Mouse (Mus musculus): ENCODE measurements at regions not wholly inside any gene's neighbourhood (a gene's known extent, or its start where the extent isn't known, plus 50 kb on each side); places are given as distances from the start of the nearest gene placed in this dataset.

GRCm38 (mm10) chr10:35328319-35328862, 383.3 kb downstream of the Amd2 start:
- DNase-seq (ENCODE audit: low spot score) = peak; percentile 6

DNA sequence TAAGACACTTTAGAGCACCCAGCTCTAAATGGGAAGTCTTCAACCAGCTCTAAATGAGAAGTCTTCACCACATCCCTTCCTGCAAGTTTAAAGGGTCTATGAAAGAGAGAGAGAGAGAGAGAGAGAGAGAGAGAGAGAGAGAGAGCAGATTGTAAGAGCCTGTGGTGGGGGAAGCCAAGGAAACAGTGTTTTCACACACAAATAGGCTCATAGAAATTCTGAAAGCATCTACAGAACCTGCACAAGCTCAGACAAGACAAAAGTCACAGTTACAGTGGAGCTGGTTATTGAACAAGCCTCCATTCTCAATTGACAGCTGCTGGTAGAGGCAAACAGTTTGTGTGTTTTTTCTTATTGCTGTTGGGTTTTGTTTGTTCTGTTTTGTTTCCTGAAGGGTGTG, 412.9 kb downstream of the Amd2 start:
- no peak for DNase-seq (ENCODE audit: low spot score)

DNA sequence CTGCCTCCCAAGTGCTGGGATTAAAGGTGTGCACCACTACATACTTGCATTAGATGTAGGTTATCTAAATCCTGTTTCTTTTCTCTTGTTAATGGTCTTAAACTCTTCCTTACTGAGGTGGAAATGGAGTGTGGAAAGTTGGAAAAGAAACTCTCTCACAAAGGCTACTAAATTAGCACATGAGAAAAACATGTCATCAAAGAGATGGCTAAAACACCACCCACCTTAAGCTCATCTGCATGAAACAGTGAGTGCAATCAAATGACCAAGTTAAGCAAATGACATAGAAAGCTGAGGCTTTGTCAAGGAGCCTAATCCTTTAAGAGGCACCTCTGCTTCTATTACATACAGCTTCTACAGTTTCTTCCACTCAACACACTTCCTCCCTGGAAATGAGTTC, 446.6 kb downstream of the Amd2 start:
- DNase-seq (ENCODE audit: low spot score) = no peak

DNA sequence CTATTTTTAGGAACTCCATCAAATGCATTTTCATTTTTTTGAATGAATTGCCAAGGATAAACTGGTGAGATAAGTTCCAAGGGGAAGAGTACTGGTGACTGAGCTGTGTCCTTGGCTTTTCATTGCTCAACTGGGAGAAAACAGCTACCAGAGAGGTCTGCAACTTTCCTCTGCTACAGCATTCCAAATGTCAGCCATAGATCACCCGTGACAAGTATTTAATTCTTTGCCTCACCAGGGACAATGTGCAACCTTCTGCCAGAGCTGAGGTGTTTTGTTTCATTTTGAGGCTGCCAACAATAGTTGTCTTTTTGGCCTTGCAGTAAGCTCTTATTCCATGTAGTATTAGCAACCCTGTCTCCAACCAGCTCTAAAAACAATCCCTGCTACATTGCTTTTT, 475.3 kb downstream of the Amd2 start:
- DNase-seq (ENCODE audit: low spot score) = peak; percentile 54

DNA sequence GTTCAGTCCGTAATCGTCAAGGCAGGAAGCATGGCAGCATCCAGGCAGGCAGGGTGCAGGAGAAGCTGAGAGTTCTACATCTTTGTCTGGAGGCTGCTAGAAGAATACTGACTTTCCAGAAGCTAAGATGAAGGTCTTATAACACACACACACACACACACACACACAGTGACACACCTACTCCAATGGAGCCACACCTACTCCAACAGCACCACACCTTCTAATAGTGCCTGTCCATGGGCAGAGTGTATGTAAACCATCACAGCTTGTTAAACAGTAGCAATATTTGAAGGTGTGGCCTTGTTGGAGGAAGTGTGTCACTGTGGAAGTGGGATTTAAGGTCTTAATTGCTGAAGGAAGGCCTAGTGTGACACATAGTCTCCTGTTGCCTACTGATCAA, 476.4 kb downstream of the Amd2 start:
- DNase-seq (ENCODE audit: low spot score) = no peak

DNA sequence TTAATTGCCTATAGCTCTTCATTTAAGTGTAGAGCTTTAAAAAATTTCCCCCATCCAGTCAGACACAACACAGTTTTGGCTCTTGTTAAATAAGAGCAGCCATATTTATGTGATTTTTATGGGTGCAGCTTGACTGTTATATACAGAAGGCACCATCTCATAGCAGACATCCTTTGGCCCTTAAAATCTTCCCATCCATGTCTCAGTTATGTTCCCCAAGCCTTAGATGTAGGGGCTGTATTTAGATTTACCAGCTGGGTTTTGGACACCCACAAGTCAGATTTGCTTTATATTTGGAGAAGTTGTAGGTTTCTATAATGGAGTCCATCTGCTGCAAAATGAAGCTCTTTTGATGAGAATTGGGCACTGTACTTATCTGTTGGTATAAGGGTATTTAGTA, 482.2 kb downstream of the Amd2 start:
- DNase-seq (ENCODE audit: low spot score) = no peak

Measured in embryo, embryonic 10.5 days (tissue).